Mouse (Mus musculus): Measurements from ENCODE around the gene B4galt3. TPM values are rescaled to one million over a fixed set of nuclear protein-coding genes. Genes with fewer than 3 reads are reported as not detected.

Gene B4galt3
- polyA plus RNA-seq, 1 experiment from 2014 or later, result 95.6 TPM

DNA sequence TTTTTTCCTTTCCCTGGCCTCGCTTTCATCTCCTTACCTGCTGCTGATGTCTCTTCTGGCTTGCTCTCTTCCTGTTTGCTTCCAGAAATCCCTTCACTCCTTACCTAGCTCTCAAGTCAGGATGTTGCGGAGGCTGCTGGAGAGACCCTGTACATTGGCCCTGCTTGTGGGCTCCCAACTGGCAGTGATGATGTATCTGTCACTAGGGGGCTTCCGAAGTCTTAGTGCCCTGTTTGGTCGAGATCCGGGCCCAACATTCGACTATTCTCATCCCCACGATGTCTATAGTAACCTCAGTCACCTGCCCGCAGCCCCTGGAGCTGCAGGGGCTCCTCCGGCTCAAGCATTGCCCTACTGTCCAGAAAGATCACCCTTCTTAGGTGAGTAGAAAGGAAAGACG, 1.5 kb downstream of the B4galt3 start:
- Histone ChIP-seq H3K4me2 (replicated peaks) (peak overlapping the region; percentile 16; the same call in 1 of the 2 replicates), H3K27ac (no peak overlapping the region), H3K9ac (no peak overlapping the region), H3K4me1 (peaks cover 12% of the 10 kb centered on the region), H3K9me3 (no peaks in the 10 kb centered on the region), H3K27me3 (replicated peaks) (no peaks in the 10 kb centered on the region), H3K36me3 (peaks cover 48% of the 10 kb centered on the region), H3K4me3 (no peak overlapping the region)
- WGBS, result 77% methylated on average over 10 of the region's 10 CpGs
- no peak for ATAC-seq (ENCODE audit: low FRiP score, low read depth)

DNA sequence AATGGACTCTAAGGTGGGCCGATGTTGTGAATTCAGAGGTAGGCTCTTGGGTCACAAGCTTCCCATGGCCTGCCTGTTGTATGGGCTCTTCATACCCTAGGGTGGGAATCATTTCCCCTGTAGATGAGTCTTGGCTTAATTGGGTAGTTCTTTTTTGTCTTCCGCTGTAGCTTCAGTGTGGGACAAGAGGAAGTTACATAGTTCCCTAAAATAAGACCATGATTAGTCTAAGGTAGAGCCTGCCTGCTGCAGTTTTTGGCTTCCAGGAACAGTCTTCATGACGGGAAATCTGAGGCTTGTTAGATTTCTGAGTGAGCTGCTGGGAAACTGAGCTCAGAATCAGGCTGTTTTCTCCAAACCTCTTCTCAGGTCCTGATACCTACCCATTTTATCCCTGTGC, 2.0 kb downstream of the B4galt3 start:
- H3K4me3 ChIP-seq, result no peak overlapping the region
- H3K4me2 ChIP-seq (replicated peaks), result no peak overlapping the region
- H3K4me1 ChIP-seq, result peaks cover 12% of the 10 kb centered on the region
- no peak for ATAC-seq (ENCODE audit: low FRiP score, low read depth)
- no peaks in the 10 kb centered on the region for H3K27me3 ChIP-seq (replicated peaks)
- peaks cover 53% of the 10 kb centered on the region for H3K36me3 ChIP-seq
- 94% methylated on average over 3 of the region's 3 CpGs for WGBS
- no peaks in the 10 kb centered on the region for H3K9me3 ChIP-seq
- H3K27ac ChIP-seq, result no peak overlapping the region
- no peak overlapping the region for H3K9ac ChIP-seq

DNA sequence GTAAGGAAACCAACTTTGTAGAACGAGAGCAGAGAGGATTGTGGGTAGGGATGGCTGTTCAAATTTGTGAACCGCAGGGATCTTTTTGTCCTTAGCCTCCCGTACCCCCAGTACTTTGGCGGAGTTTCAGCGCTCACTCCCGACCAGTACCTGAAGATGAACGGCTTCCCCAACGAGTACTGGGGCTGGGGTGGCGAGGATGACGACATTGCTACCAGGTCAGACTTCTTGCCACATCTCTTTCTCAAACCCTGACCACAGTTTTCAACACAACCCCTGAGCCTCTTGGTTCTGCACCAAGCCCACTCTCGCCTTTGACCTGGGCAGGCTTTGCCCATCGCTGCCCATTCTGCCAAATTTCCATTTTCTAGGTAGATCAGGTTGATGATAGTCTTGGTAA, 4.0 kb downstream of the B4galt3 start:
- peaks cover 67% of the 10 kb centered on the region for H3K36me3 ChIP-seq
- peaks cover 12% of the 10 kb centered on the region for H3K4me1 ChIP-seq
- H3K4me3 ChIP-seq, result no peak overlapping the region
- H3K27ac ChIP-seq, result no peak overlapping the region
- H3K9ac ChIP-seq, result no peak overlapping the region
- H3K9me3 ChIP-seq, result no peaks in the 10 kb centered on the region
- ATAC-seq (ENCODE audit: low FRiP score, low read depth), result no peak
- 91% methylated on average over 12 of the region's 12 CpGs for WGBS
- H3K27me3 ChIP-seq (replicated peaks), result no peaks in the 10 kb centered on the region
- H3K4me2 ChIP-seq (replicated peaks), result no peak overlapping the region

DNA sequence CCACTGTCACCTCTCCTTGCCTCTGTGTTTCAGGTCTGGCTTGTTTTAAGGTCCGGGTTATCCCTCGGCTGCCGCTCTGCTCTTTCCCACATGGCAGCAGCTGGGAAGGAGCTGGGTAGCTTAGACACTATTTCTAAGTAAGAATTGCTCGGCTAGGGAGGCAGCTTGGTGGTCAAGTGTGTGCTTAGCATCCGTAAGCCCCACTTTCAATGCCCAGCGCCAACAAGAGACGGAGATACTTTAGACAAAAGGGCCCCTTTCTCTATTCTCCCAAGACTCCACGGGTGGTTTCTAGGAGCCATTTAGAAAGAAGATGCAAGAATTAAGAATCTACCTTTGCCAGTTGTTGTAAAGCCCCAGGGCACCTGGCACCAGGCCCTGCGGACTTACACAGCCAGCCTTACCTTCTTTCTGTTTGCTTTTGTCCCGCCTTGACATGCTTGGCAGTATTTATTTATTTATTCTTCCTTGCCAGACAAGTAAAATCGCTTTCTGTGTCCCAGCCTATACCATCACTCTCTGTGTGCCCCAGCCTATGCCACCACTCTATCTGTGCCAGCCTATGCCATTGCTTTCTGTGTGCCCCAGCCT, 5.1 kb downstream of the B4galt3 start:
- Histone ChIP-seq H3K36me3 (peaks cover 67% of the 10 kb centered on the region), H3K9ac (no peak overlapping the region), H3K4me1 (peaks cover 22% of the 10 kb centered on the region), H3K27ac (no peak overlapping the region), H3K9me3 (no peaks in the 10 kb centered on the region), H3K4me2 (replicated peaks) (no peak overlapping the region), H3K27me3 (replicated peaks) (no peaks in the 10 kb centered on the region), H3K4me3 (no peak overlapping the region)
- no peak for ATAC-seq (ENCODE audit: low FRiP score, low read depth)
- WGBS, result 86% methylated on average over 11 of the region's 11 CpGs

DNA sequence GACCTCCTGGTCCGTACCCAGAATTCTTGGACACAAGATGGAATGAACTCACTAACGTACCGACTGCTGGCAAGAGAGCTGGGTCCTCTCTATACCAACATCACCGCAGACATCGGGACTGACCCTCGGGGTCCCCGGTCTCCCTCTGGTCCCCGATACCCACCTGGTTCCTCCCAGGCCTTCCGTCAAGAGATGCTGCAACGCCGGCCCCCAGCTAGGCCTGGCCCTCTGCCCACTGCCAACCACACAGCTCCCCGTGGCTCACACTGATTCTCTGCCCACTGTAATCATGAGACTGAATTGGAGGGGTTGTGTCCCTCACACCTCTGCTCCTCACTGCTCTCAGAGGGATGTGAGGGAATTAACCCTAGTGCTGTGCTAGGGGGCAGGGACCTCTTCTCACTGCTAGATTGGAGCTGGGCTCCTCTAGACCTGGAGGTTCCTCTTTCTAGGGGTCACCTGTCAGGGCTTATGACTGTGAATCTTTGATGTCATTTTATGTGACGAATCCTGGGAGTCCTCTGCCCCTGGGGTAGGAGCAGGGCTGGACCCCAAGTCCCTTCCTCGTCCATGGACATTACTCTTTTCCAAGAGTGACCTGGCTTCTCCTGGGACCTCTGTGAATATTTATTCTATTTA, 6.1 kb downstream of the B4galt3 start:
- Histone ChIP-seq H3K9me3 (no peaks in the 10 kb centered on the region), H3K4me3 (no peak overlapping the region), H3K9ac (no peak overlapping the region), H3K36me3 (peaks cover 67% of the 10 kb centered on the region), H3K27ac (no peak overlapping the region), H3K27me3 (replicated peaks) (no peaks in the 10 kb centered on the region), H3K4me1 (peaks cover 22% of the 10 kb centered on the region), H3K4me2 (replicated peaks) (no peak overlapping the region)
- no peak for ATAC-seq (ENCODE audit: low FRiP score, low read depth)
- WGBS, result 94% methylated on average over 14 of the region's 14 CpGs

DNA sequence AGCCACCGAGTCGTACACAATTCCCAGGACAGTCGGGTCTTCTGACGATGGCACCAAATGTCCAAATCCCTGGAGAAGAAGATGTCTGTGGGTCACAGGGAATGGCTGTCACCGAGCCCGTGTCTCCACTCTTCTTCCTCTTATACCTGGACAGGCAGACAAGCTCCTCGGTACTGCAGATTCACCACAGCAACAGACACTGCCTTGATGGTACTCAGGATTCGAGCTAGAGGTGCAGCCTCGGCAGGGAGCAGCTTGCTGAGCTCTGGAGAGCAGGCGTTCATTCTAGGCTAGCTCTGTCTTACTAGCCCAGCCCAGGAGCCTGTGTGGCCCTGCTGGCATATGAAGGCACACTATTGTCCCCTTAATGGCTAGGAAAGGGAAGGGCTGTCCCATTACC, 7.6 kb downstream of the B4galt3 start:
- no peak overlapping the region for H3K9ac ChIP-seq
- H3K4me2 ChIP-seq (replicated peaks), result no peak overlapping the region
- WGBS, result 88% methylated on average over 10 of the region's 10 CpGs
- H3K4me3 ChIP-seq, result no peak overlapping the region
- peaks cover 63% of the 10 kb centered on the region for H3K36me3 ChIP-seq
- H3K9me3 ChIP-seq, result no peaks in the 10 kb centered on the region
- H3K4me1 ChIP-seq, result peaks cover 27% of the 10 kb centered on the region
- H3K27ac ChIP-seq, result no peak overlapping the region
- no peaks in the 10 kb centered on the region for H3K27me3 ChIP-seq (replicated peaks)
- ATAC-seq (ENCODE audit: low FRiP score, low read depth), result no peak

DNA sequence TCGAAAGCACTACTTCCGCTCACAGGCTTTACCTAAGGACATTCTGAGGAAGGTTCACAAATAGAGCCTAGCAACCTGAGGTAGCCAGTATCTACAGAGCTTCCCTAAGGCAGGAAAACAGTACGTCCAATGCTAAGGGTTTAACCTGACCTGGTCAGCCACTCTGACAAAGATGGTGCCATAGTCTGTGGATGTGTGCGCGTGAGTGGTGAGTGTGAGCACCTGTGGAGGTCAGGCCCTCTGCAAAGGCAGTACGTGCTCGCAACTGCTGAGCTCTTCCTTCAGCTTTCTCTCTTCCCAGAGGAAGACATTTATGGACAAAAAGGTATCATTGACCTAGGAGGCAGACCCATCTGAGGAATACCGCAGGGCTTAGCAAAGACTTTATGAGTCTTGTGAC, 8.3 kb downstream of the B4galt3 start:
- no peak overlapping the region for H3K27ac ChIP-seq
- H3K4me2 ChIP-seq (replicated peaks), result no peak overlapping the region
- WGBS, result 91% methylated on average over 8 of the region's 8 CpGs
- no peaks in the 10 kb centered on the region for H3K9me3 ChIP-seq
- no peaks in the 10 kb centered on the region for H3K27me3 ChIP-seq (replicated peaks)
- no peak for ATAC-seq (ENCODE audit: low FRiP score, low read depth)
- H3K36me3 ChIP-seq, result peaks cover 60% of the 10 kb centered on the region
- no peak overlapping the region for H3K9ac ChIP-seq
- H3K4me1 ChIP-seq, result peaks cover 27% of the 10 kb centered on the region
- no peak overlapping the region for H3K4me3 ChIP-seq

DNA sequence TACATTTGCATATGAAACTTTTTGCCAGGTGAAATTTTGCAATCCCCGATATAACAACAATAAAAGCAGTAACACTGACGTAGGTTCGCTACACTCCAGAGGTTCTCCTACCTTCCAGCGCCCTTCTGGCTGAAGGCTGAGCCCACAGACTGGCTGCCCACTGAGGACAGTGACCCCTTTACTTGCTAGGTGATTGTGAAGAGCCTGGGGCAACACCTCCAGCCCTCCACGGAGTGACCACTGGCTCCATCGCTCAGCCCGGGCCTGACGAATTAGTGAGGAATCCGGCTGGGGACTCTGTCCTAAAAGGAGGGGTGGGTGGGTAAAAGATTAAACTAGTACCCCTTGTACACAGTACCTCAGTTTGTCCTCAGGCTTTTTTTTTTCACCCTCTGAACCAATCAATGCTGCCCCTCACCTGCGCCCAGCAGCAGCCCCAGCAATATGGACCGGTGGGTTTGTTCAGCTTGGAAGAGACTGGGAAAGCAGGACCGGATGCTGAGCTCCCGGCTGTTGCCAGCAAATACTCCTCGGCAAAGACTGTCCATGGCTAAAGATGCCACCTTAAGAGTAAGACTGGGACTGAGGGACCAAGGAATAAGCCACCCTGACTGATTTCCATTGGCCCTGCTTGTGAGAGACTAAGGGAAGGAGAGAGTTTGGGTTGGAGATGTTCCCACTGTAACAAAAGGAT, 9.0 kb downstream of the B4galt3 start:
- 88% methylated on average over 14 of the region's 14 CpGs for WGBS
- no peak for ATAC-seq (ENCODE audit: low FRiP score, low read depth)
- Histone ChIP-seq H3K4me3 (no peak overlapping the region), H3K9me3 (no peaks in the 10 kb centered on the region), H3K27me3 (replicated peaks) (no peaks in the 10 kb centered on the region), H3K4me2 (replicated peaks) (peak overlapping the region; percentile 76), H3K27ac (no peak overlapping the region), H3K4me1 (peaks cover 27% of the 10 kb centered on the region), H3K9ac (no peak overlapping the region), H3K36me3 (peaks cover 60% of the 10 kb centered on the region)

DNA sequence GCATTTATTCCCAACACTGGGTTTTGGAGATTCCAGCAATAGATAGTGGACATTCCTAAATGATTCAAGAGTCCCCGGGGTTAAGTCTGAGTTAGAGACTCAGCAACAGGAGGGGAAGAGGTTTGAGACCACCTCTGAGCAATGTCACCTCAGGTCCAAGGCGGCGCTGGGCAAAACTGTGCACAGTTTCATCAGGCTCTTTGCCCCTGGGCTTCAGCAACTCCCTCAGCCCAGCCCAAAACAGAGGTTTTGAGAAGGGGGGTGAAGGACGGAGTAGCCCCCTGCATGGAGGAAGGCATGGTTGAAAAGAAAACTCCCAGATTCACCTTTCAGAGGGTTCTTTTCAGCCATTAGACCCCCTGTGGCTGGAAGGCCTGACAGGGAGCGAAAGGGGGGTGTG, 9.6 kb downstream of the B4galt3 start:
- Histone ChIP-seq H3K4me1 (peaks cover 27% of the 10 kb centered on the region), H3K9me3 (no peaks in the 10 kb centered on the region), H3K27me3 (replicated peaks) (no peaks in the 10 kb centered on the region), H3K36me3 (peaks cover 59% of the 10 kb centered on the region), H3K27ac (no peak overlapping the region), H3K9ac (peak overlapping the region; percentile 66), H3K4me2 (replicated peaks) (peak overlapping the region; percentile 76), H3K4me3 (peak overlapping the region; percentile 52)
- no peak for ATAC-seq (ENCODE audit: low FRiP score, low read depth)
- 59% methylated on average over 5 of the region's 5 CpGs for WGBS

DNA sequence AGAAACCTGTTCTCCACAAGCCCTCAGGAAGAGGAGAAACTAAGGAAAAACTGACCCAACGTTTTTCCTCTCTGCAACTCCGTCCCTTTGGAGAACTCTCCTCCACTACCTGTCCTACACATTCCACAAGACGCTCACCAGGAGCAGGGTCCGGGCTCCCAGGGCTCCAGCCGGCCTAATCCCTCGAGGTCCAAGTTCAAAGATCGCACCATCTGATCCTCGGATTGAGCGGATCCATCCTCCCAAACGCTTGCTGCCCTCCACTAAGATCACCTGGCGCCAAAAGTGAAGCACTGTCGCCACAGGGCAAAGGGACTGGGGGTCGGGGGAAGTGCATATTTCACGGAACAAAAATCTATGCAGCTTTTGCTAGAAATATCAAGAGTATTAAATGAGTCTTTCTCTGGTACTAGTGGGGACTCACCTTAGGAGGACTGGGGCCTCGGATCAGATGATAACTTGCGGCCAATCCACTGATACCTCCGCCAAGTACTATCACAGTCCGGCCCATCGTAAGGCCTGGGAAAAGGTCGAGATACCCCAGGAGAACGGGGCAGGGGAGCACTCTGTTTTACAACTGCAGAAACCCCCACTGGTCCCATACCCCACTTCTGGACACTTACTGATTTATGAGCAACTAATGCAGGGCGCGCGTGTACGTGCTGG, 10.3 kb downstream of the B4galt3 start:
- peak overlapping the region; percentile 66 for H3K9ac ChIP-seq
- no peak overlapping the region; the same call in 1 of the 2 replicates for H3K27ac ChIP-seq
- peak overlapping the region; percentile 52 for H3K4me3 ChIP-seq
- H3K36me3 ChIP-seq, result peaks cover 59% of the 10 kb centered on the region
- H3K4me1 ChIP-seq, result peaks cover 27% of the 10 kb centered on the region
- no peaks in the 10 kb centered on the region for H3K9me3 ChIP-seq
- WGBS, result 1% methylated on average over 25 of the region's 25 CpGs
- no peaks in the 10 kb centered on the region for H3K27me3 ChIP-seq (replicated peaks)
- H3K4me2 ChIP-seq (replicated peaks), result peak overlapping the region; percentile 76
- ATAC-seq (ENCODE audit: low FRiP score, low read depth), result no peak; the same call in 1 of the 2 replicates

DNA sequence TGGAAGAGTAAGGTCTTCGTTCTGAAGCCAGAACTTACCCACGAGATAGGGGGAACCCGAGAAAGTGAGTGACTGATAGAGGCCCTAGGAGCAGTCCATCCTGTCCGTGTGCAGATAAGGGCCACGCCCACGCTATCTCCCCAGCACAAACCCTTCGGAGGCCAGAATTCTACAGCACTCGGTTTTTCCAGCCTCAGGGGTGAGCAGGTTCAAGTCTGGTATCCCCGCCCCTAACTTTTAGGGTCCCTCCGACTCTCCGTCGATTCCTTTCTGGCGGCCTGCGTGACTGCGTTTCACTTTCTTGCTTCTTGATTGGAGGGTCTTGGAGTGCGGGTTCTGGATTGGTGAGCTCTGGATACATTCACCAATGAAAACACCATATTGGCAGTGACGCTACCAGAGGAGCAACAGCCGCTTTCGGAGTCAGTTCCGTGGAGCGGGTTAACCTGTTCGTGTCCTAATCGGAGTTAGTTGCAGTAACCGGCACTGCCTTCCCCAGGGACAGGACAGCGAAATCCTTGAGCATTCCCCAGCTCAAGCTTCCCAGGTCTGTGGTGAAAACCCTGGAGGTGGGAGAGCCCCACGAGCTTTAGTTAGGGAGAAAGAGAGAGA, 10.9 kb downstream of the B4galt3 start, which contains the start of gene Ppox:
Gene Ppox, minus strand, starts transcription at position 271 of the 612 bp plus-strand sequence.
- ATAC-seq (ENCODE audit: low FRiP score, low read depth), result peak; percentile 98
- under 1% methylated on average over 26 of the region's 26 CpGs for WGBS
- H3K36me3 ChIP-seq, result peaks cover 59% of the 10 kb centered on the region
- H3K27ac ChIP-seq, result peak within 1 kb of the TSS; percentile 59
- H3K9me3 ChIP-seq, result no peaks in the 10 kb centered on the region
- H3K4me2 ChIP-seq (replicated peaks), result peak within 1 kb of the TSS; percentile 76
- peaks cover 27% of the 10 kb centered on the region for H3K4me1 ChIP-seq
- H3K9ac ChIP-seq, result peak within 1 kb of the TSS; percentile 66
- H3K27me3 ChIP-seq (replicated peaks), result no peaks in the 10 kb centered on the region
- H3K4me3 ChIP-seq, result peak within 1 kb of the TSS; percentile 52

DNA sequence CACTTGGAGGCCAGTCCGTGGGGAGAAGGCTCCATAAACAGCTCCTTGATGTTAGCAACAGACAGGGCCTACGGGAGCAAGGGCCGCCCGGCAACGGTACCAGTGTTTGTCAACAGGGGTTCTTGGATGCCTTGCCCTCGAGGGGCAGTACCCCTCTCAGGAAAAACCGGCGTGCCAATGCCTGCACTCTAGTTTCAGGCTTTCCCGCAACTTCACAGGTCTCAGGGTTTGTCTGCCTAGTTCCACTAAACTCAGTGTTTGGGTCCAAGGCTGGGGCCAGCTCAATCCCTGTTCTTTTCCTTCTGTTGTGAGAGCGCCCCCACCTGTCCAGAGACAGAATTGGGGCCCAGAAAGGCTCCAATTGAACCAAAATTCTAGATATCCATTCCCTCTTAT, 11.4 kb downstream of the B4galt3 start:
- Histone ChIP-seq H3K27me3 (replicated peaks) (no peaks in the 10 kb centered on the region), H3K36me3 (peaks cover 59% of the 10 kb centered on the region), H3K4me3 (peak overlapping the region; percentile 41), H3K4me1 (peaks cover 31% of the 10 kb centered on the region), H3K4me2 (replicated peaks) (peak overlapping the region; percentile 76), H3K9ac (peak overlapping the region; percentile 54), H3K27ac (peak overlapping the region; percentile 59), H3K9me3 (no peaks in the 10 kb centered on the region)
- 1% methylated on average over 10 of the region's 10 CpGs for WGBS
- ATAC-seq (ENCODE audit: low FRiP score, low read depth), result peak; percentile 52

Measured in neural tube, embryonic 12.5 days (tissue).